Mouse (Mus musculus): ENCODE data around the gene Vmn2r110.

The Vmn2r110 gene
- long read RNA-seq, experiment 1: 0 reads
- long read RNA-seq, experiment 2: 0 reads

GRCm38 (mm10) chr17:20596323-20596722 is at the start of gene Vmn2r110:
Gene Vmn2r110 (minus strand): TSS chr17:20596423.
- intact Hi-C loops (cut with DNase I): no loop called here

GRCm38 (mm10) chr17:20624777-20625176 is 28.6 kb upstream of the Vmn2r110 start, which contains the start of gene Fpr-rs3:
Gene Fpr-rs3 (minus strand): TSS chr17:20624877.
- intact Hi-C loops (cut with DNase I): no loop called here

GRCm38 (mm10) chr17:20564656-20565055 is 31.6 kb downstream of the Vmn2r110 start, which contains the start of gene Vmn2r109:
Gene Vmn2r109 (minus strand): TSS chr17:20564756.
- intact Hi-C loops (cut with DNase I): no loop called here
